Mouse (Mus musculus): ENCODE measurements around the gene Hes7. TPM values are rescaled to one million over a fixed set of nuclear protein-coding genes. Genes with fewer than 3 reads are reported as not detected.

Gene Hes7
- total and polyA plus RNA-seq, 3 experiments: 0.08 to 1.4 TPM; not detected in 1

DNA sequence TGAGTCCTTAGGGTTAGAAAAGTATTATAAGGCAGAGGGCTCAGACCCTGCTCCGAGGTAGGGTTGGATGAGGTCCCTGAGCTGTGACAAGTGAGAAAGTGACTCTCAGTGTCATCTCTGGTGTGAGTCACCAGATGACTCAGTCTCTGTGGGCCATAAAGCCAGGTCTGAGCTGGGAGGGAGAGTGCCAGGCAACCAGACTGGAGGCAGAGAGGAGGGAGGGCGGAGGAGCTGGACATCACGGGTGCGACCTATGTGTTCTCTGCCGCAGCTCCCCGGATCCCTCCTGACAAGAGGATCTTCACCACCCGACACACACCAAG, 17.8 kb upstream of the Hes7 start:
- Histone ChIP-seq H3K79me2 (ENCODE audit: control insufficient read depth, insufficient read depth, low read length, poor library complexity) (peaks cover 17% of the 10 kb centered on the region), H3K4me3 (ENCODE audit: control insufficient read depth in 1 of 2, insufficient read depth in 1 of 2, low read depth in 2 of 2, low read length in 2 of 2) (no peak overlapping the region), H3K27ac (ENCODE audit: control insufficient read depth, low read depth, low read length) (no peak overlapping the region), H3K9ac (ENCODE audit: control insufficient read depth, low read depth, low read length, poor library complexity, severe bottlenecking) (no peak overlapping the region), H3K4me1 (ENCODE audit: control insufficient read depth in 1 of 2, insufficient read depth in 2 of 2, low read length in 2 of 2) (peaks cover 14 to 21% of the 10 kb centered on the region in 2 experiments), H3K9me3 (replicated peaks; ENCODE audit: insufficient read depth, low read length) (no peaks in the 10 kb centered on the region), H3K27me3 (ENCODE audit: control insufficient read depth in 1 of 2, insufficient read depth in 2 of 2, low read length in 2 of 2) (no peaks in the 10 kb centered on the region), H3K36me3 (ENCODE audit: control insufficient read depth in 1 of 2, insufficient read depth in 2 of 2, low read length in 2 of 2) (peaks cover 0 to 11% of the 10 kb centered on the region in 2 experiments; a peak in 2 of 4 replicates)
- no peak for TF ChIP-seq TBP (IDR thresholded peaks at IDR 0.05; ENCODE audit: low read depth, low read length)
- no peak for TF ChIP-seq E2F4 (IDR thresholded peaks at IDR 0.05; ENCODE audit: borderline replicate concordance, low read depth, low read length)
- no peak for DNase-seq (ENCODE audit: low read depth, low spot score)

DNA sequence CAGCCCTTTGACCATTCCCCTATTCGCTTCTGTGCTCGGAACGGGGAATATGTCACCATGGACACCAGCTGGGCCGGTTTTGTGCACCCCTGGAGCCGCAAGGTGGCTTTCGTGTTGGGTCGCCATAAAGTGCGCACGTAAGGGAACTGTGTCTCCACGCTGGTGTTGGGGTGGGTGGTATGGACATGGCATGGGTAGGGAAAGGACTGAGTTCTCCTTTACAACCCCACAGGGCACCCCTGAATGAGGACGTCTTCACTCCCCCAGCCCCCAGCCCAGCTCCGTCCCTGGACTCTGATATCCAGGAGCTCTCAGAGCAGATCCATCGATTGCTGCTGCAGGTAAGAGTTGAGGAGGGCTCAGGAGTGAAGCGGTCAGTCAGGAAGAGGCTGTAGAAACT, 17.1 kb upstream of the Hes7 start:
- peaks cover 9 to 15% of the 10 kb centered on the region in 2 experiments for H3K4me1 ChIP-seq (ENCODE audit: control insufficient read depth in 1 of 2, insufficient read depth in 2 of 2, low read length in 2 of 2)

DNA sequence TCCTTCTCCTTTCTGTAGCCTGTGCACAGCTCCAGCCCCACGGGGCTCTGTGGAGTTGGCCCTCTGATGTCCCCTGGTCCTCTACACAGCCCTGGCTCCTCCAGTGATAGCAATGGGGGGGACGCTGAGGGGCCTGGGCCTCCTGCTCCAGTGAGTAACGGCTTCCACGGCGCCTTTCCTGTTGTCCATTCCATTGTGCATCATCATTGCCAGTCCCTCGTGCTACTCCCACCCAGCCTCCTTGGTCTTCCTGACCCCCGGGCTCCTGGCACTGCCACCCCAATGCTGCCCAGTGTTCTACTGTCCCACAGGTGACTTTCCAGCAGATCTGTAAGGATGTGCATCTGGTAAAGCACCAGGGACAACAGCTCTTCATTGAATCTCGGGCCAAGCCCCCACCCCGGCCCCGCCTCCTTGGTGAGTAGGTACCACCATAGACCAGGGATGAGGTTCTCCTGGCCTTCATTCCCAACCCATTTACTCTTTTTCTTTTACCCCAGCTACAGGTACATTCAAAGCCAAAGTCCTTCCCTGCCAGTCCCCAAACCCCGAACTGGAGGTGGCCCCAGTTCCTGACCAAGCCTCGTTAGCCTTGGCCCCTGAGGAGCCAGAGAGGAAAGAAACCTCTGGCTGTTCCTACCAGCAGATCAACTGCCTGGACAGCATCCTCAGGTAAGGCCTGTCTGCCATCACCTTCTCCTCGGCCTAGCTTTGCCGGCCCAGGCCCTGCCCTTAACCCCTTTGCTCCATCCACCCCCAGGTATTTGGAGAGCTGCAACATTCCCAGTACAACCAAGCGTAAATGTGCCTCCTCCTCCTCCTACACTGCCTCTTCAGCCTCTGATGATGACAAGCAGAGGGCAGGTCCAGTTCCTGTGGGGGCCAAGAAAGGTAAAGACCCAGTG, 16.4 kb upstream of the Hes7 start:
- Histone ChIP-seq H3K4me3 (ENCODE audit: control insufficient read depth in 1 of 2, insufficient read depth in 1 of 2, low read depth in 2 of 2, low read length in 2 of 2) (no peak overlapping the region), H3K9ac (ENCODE audit: control insufficient read depth, low read depth, low read length, poor library complexity, severe bottlenecking) (no peak overlapping the region), H3K27ac (ENCODE audit: control insufficient read depth, low read depth, low read length) (no peak overlapping the region), H3K9me3 (replicated peaks; ENCODE audit: insufficient read depth, low read length) (no peaks in the 10 kb centered on the region), H3K36me3 (ENCODE audit: control insufficient read depth in 1 of 2, insufficient read depth in 2 of 2, low read length in 2 of 2) (peaks cover 0 to 3% of the 10 kb centered on the region in 2 experiments; a peak in 2 of 4 replicates), H3K4me1 (ENCODE audit: control insufficient read depth in 1 of 2, insufficient read depth in 2 of 2, low read length in 2 of 2) (peaks cover 4 to 10% of the 10 kb centered on the region in 2 experiments; a peak in 3 of 4 replicates), H3K79me2 (ENCODE audit: control insufficient read depth, insufficient read depth, low read length, poor library complexity) (peaks cover 13% of the 10 kb centered on the region; the same call in 1 of the 2 replicates), H3K27me3 (ENCODE audit: control insufficient read depth in 1 of 2, insufficient read depth in 2 of 2, low read length in 2 of 2) (no peaks in the 10 kb centered on the region)
- no peak for DNase-seq (ENCODE audit: low read depth, low spot score)
- TF ChIP-seq KAT2A (conservative IDR thresholded peaks at IDR 0.05; ENCODE audit: low read depth, low read length) (no peak), ZC3H11A (IDR thresholded peaks at IDR 0.05; ENCODE audit: low read depth, low read length) (no peak), MYB (IDR thresholded peaks at IDR 0.05; ENCODE audit: low read depth, low read length) (no peak), CTCF (IDR thresholded peaks at IDR 0.05 in 2 of 3, conservative IDR thresholded peaks at IDR 0.05 in 1 of 3; ENCODE audit: control insufficient read depth in 1 of 3, insufficient read depth in 1 of 3, low read depth in 2 of 3, low read length in 3 of 3, poor library complexity in 1 of 3, severe bottlenecking in 1 of 3) (no peak), USF2 (IDR thresholded peaks at IDR 0.05; ENCODE audit: borderline replicate concordance in 1 of 2, insufficient read depth in 1 of 2, low read depth in 1 of 2, low read length in 2 of 2) (no peak), EP300 (IDR thresholded peaks at IDR 0.05; ENCODE audit: low read depth in 1 of 2, low read length in 2 of 2) (no peak), NELFE (IDR thresholded peaks at IDR 0.05; ENCODE audit: low read depth, low read length) (no peak), ETS1 (IDR thresholded peaks at IDR 0.05; ENCODE audit: low read depth, low read length) (no peak), TCF12 (IDR thresholded peaks at IDR 0.05; ENCODE audit: low read depth, low read length) (no peak), POLR2A (IDR thresholded peaks at IDR 0.05; ENCODE audit: control insufficient read depth in 1 of 2, insufficient read depth in 1 of 2, low read depth in 1 of 2, low read length in 2 of 2, poor library complexity in 1 of 2) (no peak), ZKSCAN1 (IDR thresholded peaks at IDR 0.05; ENCODE audit: low read depth, low read length) (no peak), GATA1 (IDR thresholded peaks at IDR 0.05; ENCODE audit: low read depth, low read length) (no peak)

More for the DNA sequence above, 17.1 kb upstream of the Hes7 start:
- Histone ChIP-seq H3K4me3 (ENCODE audit: control insufficient read depth in 1 of 2, insufficient read depth in 1 of 2, low read depth in 2 of 2, low read length in 2 of 2) (no peak overlapping the region), H3K36me3 (ENCODE audit: control insufficient read depth in 1 of 2, insufficient read depth in 2 of 2, low read length in 2 of 2) (peaks cover 0 to 6% of the 10 kb centered on the region in 2 experiments; a peak in 2 of 4 replicates), H3K27me3 (ENCODE audit: control insufficient read depth in 1 of 2, insufficient read depth in 2 of 2, low read length in 2 of 2) (no peaks in the 10 kb centered on the region), H3K79me2 (ENCODE audit: control insufficient read depth, insufficient read depth, low read length, poor library complexity) (peaks cover 15% of the 10 kb centered on the region), H3K9ac (ENCODE audit: control insufficient read depth, low read depth, low read length, poor library complexity, severe bottlenecking) (no peak overlapping the region), H3K27ac (ENCODE audit: control insufficient read depth, low read depth, low read length) (no peak overlapping the region), H3K9me3 (replicated peaks; ENCODE audit: insufficient read depth, low read length) (no peaks in the 10 kb centered on the region)
- TF ChIP-seq CHD1 (IDR thresholded peaks at IDR 0.05; ENCODE audit: low read depth, low read length) (no peak), SMC3 (IDR thresholded peaks at IDR 0.05; ENCODE audit: low read depth, low read length) (no peak), TCF12 (IDR thresholded peaks at IDR 0.05; ENCODE audit: low read depth, low read length) (no peak), KAT2A (conservative IDR thresholded peaks at IDR 0.05; ENCODE audit: low read depth, low read length) (no peak), RCOR1 (IDR thresholded peaks at IDR 0.05; ENCODE audit: low read depth, low read length) (no peak), JUND (IDR thresholded peaks at IDR 0.05; ENCODE audit: low read depth, low read length) (no peak), MEF2A (IDR thresholded peaks at IDR 0.05; ENCODE audit: extremely low read depth, insufficient replicate concordance, low read depth, low read length, poor library complexity, severe bottlenecking) (no peak), MXI1 (IDR thresholded peaks at IDR 0.05; ENCODE audit: low read depth, low read length) (no peak), POLR2A (IDR thresholded peaks at IDR 0.05; ENCODE audit: control insufficient read depth in 1 of 2, insufficient read depth in 1 of 2, low read depth in 1 of 2, low read length in 2 of 2, poor library complexity in 1 of 2) (no peak), HCFC1 (IDR thresholded peaks at IDR 0.05; ENCODE audit: low read depth, low read length) (no peak), NELFE (IDR thresholded peaks at IDR 0.05; ENCODE audit: low read depth, low read length) (no peak)
- DNase-seq (ENCODE audit: low read depth, low spot score): no peak
